Mouse (Mus musculus) brain, adult 2 months (tissue): Measurements from ENCODE around the gene Cacna1c.

Experiments
- DNase-seq: peaks from one replicate; pipeline ENCODE4 v3.0.0; 2011; ENCODE audit warnings: low read depth, low spot score

Cacna1c gene

GRCm38 (mm10) chr6:118968776-118969175 lies 227.4 kb downstream of the Cacna1c start:
- DNase-seq: no peak

GRCm38 (mm10) chr6:118966904-118967303 lies 229.3 kb downstream of the Cacna1c start:
- DNase-seq: peak; percentile 85

- no peak for DNase-seq
These were observed 230.6 kb downstream of the Cacna1c start for GRCm38 (mm10) chr6:118965577-118965976.

GRCm38 (mm10) chr6:118963806-118964205 lies 232.4 kb downstream of the Cacna1c start:
- no peak for DNase-seq

GRCm38 (mm10) chr6:118963283-118963682 lies 232.9 kb downstream of the Cacna1c start:
- DNase-seq: no peak

- no peak for DNase-seq
These were observed 237.7 kb downstream of the Cacna1c start for GRCm38 (mm10) chr6:118958529-118958928.

- peak; percentile 84 for DNase-seq
These were observed 240.0 kb downstream of the Cacna1c start for GRCm38 (mm10) chr6:118956234-118956633.

- DNase-seq: no peak
These were observed 240.4 kb downstream of the Cacna1c start for GRCm38 (mm10) chr6:118955777-118956176.

- DNase-seq: no peak
These were observed 241.1 kb downstream of the Cacna1c start for GRCm38 (mm10) chr6:118954988-118955554.

GRCm38 (mm10) chr6:118952377-118952776 lies 243.8 kb downstream of the Cacna1c start:
- peak; percentile 64 for DNase-seq

GRCm38 (mm10) chr6:118950190-118950589 lies 246.0 kb downstream of the Cacna1c start:
- DNase-seq: peak; percentile 72

GRCm38 (mm10) chr6:118947286-118947685 lies 248.9 kb downstream of the Cacna1c start:
- DNase-seq: no peak

- DNase-seq: no peak
These were observed 249.6 kb downstream of the Cacna1c start for GRCm38 (mm10) chr6:118946660-118947059.

GRCm38 (mm10) chr6:118944093-118944492 lies 252.1 kb downstream of the Cacna1c start:
- no peak for DNase-seq

GRCm38 (mm10) chr6:118941816-118942215 lies 254.4 kb downstream of the Cacna1c start:
- DNase-seq: no peak

GRCm38 (mm10) chr6:118941036-118941435 lies 255.2 kb downstream of the Cacna1c start:
- no peak for DNase-seq

- no peak for DNase-seq
These were observed 256.6 kb downstream of the Cacna1c start for GRCm38 (mm10) chr6:118939626-118940025.

GRCm38 (mm10) chr6:118938386-118939096 lies 257.7 kb downstream of the Cacna1c start:
- DNase-seq: peak; percentile 69

- DNase-seq: peak; percentile 86
These were observed 258.7 kb downstream of the Cacna1c start for GRCm38 (mm10) chr6:118937536-118937935.

GRCm38 (mm10) chr6:118935520-118936415 lies 260.4 kb downstream of the Cacna1c start:
- DNase-seq: peak; percentile 77

- no peak for DNase-seq
These were observed 261.8 kb downstream of the Cacna1c start for GRCm38 (mm10) chr6:118934243-118934902.
